Mouse (Mus musculus) MEL (cell line): ENCODE measurements around the gene Rimklb. TPM values are rescaled to one million over a fixed set of nuclear protein-coding genes. Genes with fewer than 3 reads are reported as not detected.

Source experiments
- DNase-seq: peaks from one replicate; pipeline ENCODE4 v3.0.0; 2011; ENCODE audit warnings: low read depth, low spot score
- H3K27ac ChIP-seq: 2 replicates; pipeline ENCODE4 v1.5.1; 2012; ENCODE audit warnings: low read depth, mild to moderate bottlenecking, control low read depth, low read length, moderate library complexity; ENCODE audit not compliant: control insufficient read depth
- H3K27me3 ChIP-seq, 2 experiments: fragments of 150-350 bp in 1 of 2; sonication (generic) in 1 of 2; 2 replicates each; pipeline ENCODE4 v1.6.1; 2012; ENCODE audit warnings: low read length in 2 of 2, mild to moderate bottlenecking in 2 of 2, improper control_type of control experiment in 1 of 2, moderate library complexity in 1 of 2; ENCODE audit not compliant: insufficient read depth in 2 of 2, control insufficient read depth in 1 of 2
- H3K36me3 ChIP-seq, 2 experiments: 2 replicates each; pipeline ENCODE4 v1.6.1; 2012 to 2014; ENCODE audit warnings: low read length in 2 of 2, improper control_type of control experiment in 1 of 2, inconsistent platforms in 1 of 2, mild to moderate bottlenecking in 1 of 2; ENCODE audit not compliant: insufficient read depth in 2 of 2, control insufficient read depth in 1 of 2
- H3K4me1 ChIP-seq, 2 experiments: fragments of 150-350 bp in 1 of 2; sonication (generic) in 1 of 2; 2 replicates each; pipeline ENCODE4 v1.6.1; 2012; ENCODE audit warnings: low read length in 2 of 2, improper control_type of control experiment in 1 of 2, mild to moderate bottlenecking in 1 of 2; ENCODE audit not compliant: insufficient read depth in 2 of 2, control insufficient read depth in 1 of 2
- H3K4me3 ChIP-seq, 2 experiments: fragments of 150-350 bp in 1 of 2; sonication (generic) in 1 of 2; 2 replicates each; pipeline ENCODE4 v1.5.1; 2012; ENCODE audit warnings: low read depth in 2 of 2, low read length in 2 of 2, mild to moderate bottlenecking in 2 of 2, moderate library complexity in 2 of 2, control low read depth in 1 of 2, improper control_type of control experiment in 1 of 2; ENCODE audit not compliant: control insufficient read depth in 1 of 2, insufficient read depth in 1 of 2
- H3K79me2 ChIP-seq: 2 replicates; pipeline ENCODE4 v1.6.1; 2012; ENCODE audit warnings: mild to moderate bottlenecking, low read length, moderate library complexity; ENCODE audit not compliant: control insufficient read depth, poor library complexity, insufficient read depth
- H3K9ac ChIP-seq: 2 replicates; pipeline ENCODE4 v1.6.1; 2012; ENCODE audit warnings: low read depth, mild to moderate bottlenecking, control low read depth, low read length, moderate library complexity; ENCODE audit not compliant: control insufficient read depth, poor library complexity, severe bottlenecking
- H3K9me3 ChIP-seq: fragments of 150-350 bp; sonication (generic); replicated peaks from 2 replicates; pipeline ENCODE4 v1.6.1; 2012; ENCODE audit warnings: mild to moderate bottlenecking, low read length, improper control_type of control experiment, moderate library complexity; ENCODE audit not compliant: insufficient read depth
- BHLHE40 ChIP-seq: IDR thresholded peaks from 2 replicates; pipeline ENCODE4 v1.6.1; 2012; ENCODE audit warnings: low read depth, mild to moderate bottlenecking, inconsistent platforms, low read length, improper control_type of control experiment, borderline replicate concordance
- CHD1 ChIP-seq: IDR thresholded peaks from 2 replicates; pipeline ENCODE4 v1.6.1; 2012; ENCODE audit warnings: low read depth, mild to moderate bottlenecking, inconsistent platforms, low read length, improper control_type of control experiment
- CHD2 ChIP-seq: IDR thresholded peaks from 2 replicates; pipeline ENCODE4 v1.6.1; 2011; ENCODE audit warnings: low read length, improper control_type of control experiment
- CTCF ChIP-seq, 3 experiments: IDR thresholded peaks in 2 of 3; conservative IDR thresholded peaks in 1 of 3; 2 replicates each; pipeline ENCODE4 v1.5.1; 2011 to 2012; ENCODE audit warnings: low read length in 3 of 3, low read depth in 2 of 3, mild to moderate bottlenecking in 2 of 3, improper control_type of control experiment in 1 of 3, inconsistent platforms in 1 of 3, mixed read lengths in 1 of 3, moderate library complexity in 1 of 3; ENCODE audit not compliant: control insufficient read depth in 1 of 3, insufficient read depth in 1 of 3, poor library complexity in 1 of 3, severe bottlenecking in 1 of 3
- HCFC1 ChIP-seq: IDR thresholded peaks from 2 replicates; pipeline ENCODE4 v1.6.1; 2012; ENCODE audit warnings: low read depth, mild to moderate bottlenecking, inconsistent platforms, low read length, improper control_type of control experiment, moderate library complexity
- KAT2A ChIP-seq: conservative IDR thresholded peaks from 2 replicates; pipeline ENCODE4 v1.6.1; 2012; ENCODE audit warnings: low read depth, low read length, improper control_type of control experiment, inconsistent platforms
- MAFK ChIP-seq: IDR thresholded peaks from 2 replicates; pipeline ENCODE4 v1.6.1; 2011; ENCODE audit warnings: low read depth, mild to moderate bottlenecking, low read length, improper control_type of control experiment, borderline replicate concordance
- MAX ChIP-seq: IDR thresholded peaks from 2 replicates; pipeline ENCODE4 v1.6.1; 2011; ENCODE audit warnings: low read length, improper control_type of control experiment
- MAZ ChIP-seq: IDR thresholded peaks from 2 replicates; pipeline ENCODE4 v1.6.1; 2012; ENCODE audit warnings: low read depth, mild to moderate bottlenecking, inconsistent platforms, low read length, improper control_type of control experiment
- MXI1 ChIP-seq: IDR thresholded peaks from 2 replicates; pipeline ENCODE4 v1.6.1; 2011; ENCODE audit warnings: mild to moderate bottlenecking, low read depth, low read length, improper control_type of control experiment
- MYB ChIP-seq: IDR thresholded peaks from 2 replicates; pipeline ENCODE4 v1.6.1; 2011; ENCODE audit warnings: mild to moderate bottlenecking, low read depth, low read length, improper control_type of control experiment
- MYC ChIP-seq: IDR thresholded peaks from 2 replicates; pipeline ENCODE4 v1.6.1; 2011; ENCODE audit warnings: low read depth, mild to moderate bottlenecking, low read length, improper control_type of control experiment, moderate library complexity
- NELFE ChIP-seq: IDR thresholded peaks from 2 replicates; pipeline ENCODE4 v1.6.1; 2011; ENCODE audit warnings: low read depth, low read length, improper control_type of control experiment
- NRF1 ChIP-seq: IDR thresholded peaks from 2 replicates; pipeline ENCODE4 v1.6.1; 2014; ENCODE audit warnings: low read depth, mild to moderate bottlenecking, inconsistent platforms, low read length, improper control_type of control experiment, moderate library complexity; ENCODE audit not compliant: poor library complexity, insufficient read depth, severe bottlenecking
- POLR2A ChIP-seq, 2 experiments: IDR thresholded peaks; 2 replicates each; pipeline ENCODE4 v1.6.1; 2011 to 2012; ENCODE audit warnings: low read length in 2 of 2, mild to moderate bottlenecking in 2 of 2, control low read depth in 1 of 2, improper control_type of control experiment in 1 of 2, low read depth in 1 of 2, moderate library complexity in 1 of 2; ENCODE audit not compliant: control insufficient read depth in 1 of 2, insufficient read depth in 1 of 2, poor library complexity in 1 of 2
- RAD21 ChIP-seq: IDR thresholded peaks from 2 replicates; pipeline ENCODE4 v1.6.1; 2011; ENCODE audit warnings: mild to moderate bottlenecking, low read depth, low read length, improper control_type of control experiment
- RCOR1 ChIP-seq: IDR thresholded peaks from 2 replicates; pipeline ENCODE4 v1.6.1; 2012; ENCODE audit warnings: low read depth, mild to moderate bottlenecking, inconsistent platforms, low read length, improper control_type of control experiment
- SIN3A ChIP-seq: IDR thresholded peaks from 2 replicates; pipeline ENCODE4 v1.6.1; 2012; ENCODE audit warnings: low read length, improper control_type of control experiment, inconsistent platforms
- SMC3 ChIP-seq: IDR thresholded peaks from 2 replicates; pipeline ENCODE4 v1.6.1; 2011; ENCODE audit warnings: low read depth, low read length, improper control_type of control experiment
- TAL1 ChIP-seq: IDR thresholded peaks from 2 replicates; pipeline ENCODE4 v1.6.1; 2012; ENCODE audit warnings: mild to moderate bottlenecking, inconsistent platforms, low read length, moderate library complexity, mixed read lengths
- ZC3H11A ChIP-seq: IDR thresholded peaks from 2 replicates; pipeline ENCODE4 v1.6.1; 2012; ENCODE audit warnings: low read depth, mild to moderate bottlenecking, inconsistent platforms, low read length, improper control_type of control experiment
- ZKSCAN1 ChIP-seq: IDR thresholded peaks from 2 replicates; pipeline ENCODE4 v1.6.1; 2012; ENCODE audit warnings: low read depth, mild to moderate bottlenecking, inconsistent platforms, low read length, improper control_type of control experiment, moderate library complexity
- ZNF384 ChIP-seq: IDR thresholded peaks from 2 replicates; pipeline ENCODE4 v1.6.1; 2012; ENCODE audit warnings: low read depth, mild to moderate bottlenecking, inconsistent platforms, low read length, improper control_type of control experiment
- polyA plus RNA-seq, 2 experiments: library from polyadenylated mRNA; stranded (reverse) in 1 of 2; unstranded in 1 of 2; fragments of >175 nt in 1 of 2; fragments of >200 nt in 1 of 2; gene quantifications; 2 replicates each; pipeline versions ENCODE4 v1.2.1 to v1.2.4; 2012; ENCODE audit warnings: low replicate concordance in 2 of 2, low read depth in 1 of 2; ENCODE audit not compliant: insufficient read length in 2 of 2, insufficient read depth in 1 of 2, missing spikeins in 1 of 2
- total RNA-seq: library from RNA; depleted of rRNA; stranded (reverse); fragments of 300-350 nt; gene quantifications from 2 replicates; pipeline ENCODE4 v1.2.3, GENCODE M21; 2012

Rimklb gene
- total and polyA plus RNA-seq, 3 experiments: 0.04 to 0.08 TPM; not detected in 1

GRCm38 (mm10) chr6:122544672-122545071, 46.1 kb upstream of the Rimklb start:
- Histone ChIP-seq H3K36me3 (no peaks in the 10 kb centered on the region), H3K4me3 (no peak overlapping the region), H3K79me2 (no peaks in the 10 kb centered on the region), H3K9me3 (no peaks in the 10 kb centered on the region), H3K4me1 (no peaks in the 10 kb centered on the region), H3K27ac (no peak overlapping the region), H3K27me3 (peaks cover 0 to 5% of the 10 kb centered on the region in 2 experiments; a peak in 2 of 4 replicates), H3K9ac (no peak overlapping the region)
- TF ChIP-seq MAFK (no peak), MAX (no peak), KAT2A (no peak), RCOR1 (no peak), NRF1 (no peak), CTCF (IDR thresholded peaks at IDR 0.05 in 2 of 3, conservative IDR thresholded peaks at IDR 0.05 in 1 of 3; ENCODE audit: control insufficient read depth in 1 of 3, insufficient read depth in 1 of 3, low read depth in 2 of 3, low read length in 3 of 3, poor library complexity in 1 of 3, severe bottlenecking in 1 of 3) (no peak), TAL1 (no peak), MXI1 (no peak), ZC3H11A (no peak), MAZ (no peak), NELFE (no peak), HCFC1 (no peak), ZNF384 (no peak), MYC (no peak), SMC3 (no peak), MYB (no peak), CHD1 (no peak), BHLHE40 (no peak), SIN3A (no peak)
- no peak for DNase-seq

GRCm38 (mm10) chr6:122543574-122543973, 45.0 kb upstream of the Rimklb start:
- DNase-seq: no peak
- Histone ChIP-seq H3K4me3 (no peak overlapping the region), H3K9ac (no peak overlapping the region), H3K27me3 (peaks cover 0 to 6% of the 10 kb centered on the region in 2 experiments; a peak in 2 of 4 replicates), H3K27ac (no peak overlapping the region), H3K36me3 (no peaks in the 10 kb centered on the region), H3K4me1 (no peaks in the 10 kb centered on the region), H3K79me2 (no peaks in the 10 kb centered on the region), H3K9me3 (no peaks in the 10 kb centered on the region)
- TF ChIP-seq MYB: no peak
- TF ChIP-seq ZKSCAN1: no peak
- TF ChIP-seq CTCF (IDR thresholded peaks at IDR 0.05 in 2 of 3, conservative IDR thresholded peaks at IDR 0.05 in 1 of 3; ENCODE audit: control insufficient read depth in 1 of 3, insufficient read depth in 1 of 3, low read depth in 2 of 3, low read length in 3 of 3, poor library complexity in 1 of 3, severe bottlenecking in 1 of 3): no peak
- TF ChIP-seq CHD2: no peak
- no peak for TF ChIP-seq MAFK
- no peak for TF ChIP-seq RAD21
- no peak for TF ChIP-seq ZC3H11A
- TF ChIP-seq POLR2A (IDR thresholded peaks at IDR 0.05; ENCODE audit: control insufficient read depth in 1 of 2, insufficient read depth in 1 of 2, low read depth in 1 of 2, low read length in 2 of 2, poor library complexity in 1 of 2): no peak
